Mouse (Mus musculus) frontal cortex, adult (tissue): ENCODE measurements around the gene Hkdc1.
"Not testable (repeated sequence)": the region's sequence is repeated elsewhere in the genome, so short reads cannot be mapped to it uniquely, and the experiment has no call there.

ENCODE experiments used
- ATAC-seq: cut with Nextera tagmentation; 2 replicates; pipeline ENCODE4 v1.9.2; 2017; ENCODE audit warnings: mild to moderate bottlenecking, moderate library complexity, mixed read lengths; ENCODE audit not compliant: low TSS enrichment

Gene Hkdc1

DNA sequence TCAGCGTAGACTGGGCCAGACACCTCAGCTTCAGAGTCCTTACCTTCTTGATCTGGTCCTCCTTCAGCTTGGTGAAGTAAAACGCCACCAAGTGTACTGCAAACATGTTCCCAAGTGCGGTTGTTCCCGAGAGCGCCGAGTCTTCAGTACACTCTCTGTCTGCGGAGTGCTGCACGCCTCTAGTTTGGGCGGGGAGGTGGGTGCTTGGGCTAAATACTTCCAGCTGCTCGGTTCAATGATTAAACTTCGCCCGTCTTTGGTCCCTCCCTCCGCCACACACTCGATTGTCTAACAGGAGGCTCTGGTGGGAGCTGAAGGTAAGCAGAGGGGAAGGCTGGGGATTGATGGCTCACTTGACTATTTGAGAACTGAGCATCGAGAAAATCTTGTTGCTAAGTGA is at the start of gene Hkdc1:
Gene Hkdc1 (minus strand): TSS at position 237 of the 400 bp plus-strand sequence.
- no peak for ATAC-seq

DNA sequence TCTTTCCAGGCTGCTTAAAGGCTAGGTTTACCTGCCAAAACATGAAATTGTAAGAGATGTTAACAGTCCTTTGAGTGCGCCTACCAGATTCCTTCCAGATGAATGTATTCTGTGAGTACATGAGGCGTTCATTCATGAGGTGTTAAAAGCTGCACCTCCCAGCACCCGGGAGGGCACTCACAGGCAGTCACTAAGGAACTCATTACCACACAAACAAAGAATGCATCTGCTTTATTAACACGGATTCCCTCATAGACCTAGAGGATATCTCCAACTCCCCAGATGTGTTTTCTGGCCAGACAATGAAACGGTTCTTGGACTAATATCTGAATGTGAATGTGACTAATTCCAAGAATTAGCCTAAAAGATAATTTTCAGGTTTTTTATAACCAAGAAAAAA is 48.8 kb upstream of the Hkdc1 start:
- ATAC-seq: no peak

DNA sequence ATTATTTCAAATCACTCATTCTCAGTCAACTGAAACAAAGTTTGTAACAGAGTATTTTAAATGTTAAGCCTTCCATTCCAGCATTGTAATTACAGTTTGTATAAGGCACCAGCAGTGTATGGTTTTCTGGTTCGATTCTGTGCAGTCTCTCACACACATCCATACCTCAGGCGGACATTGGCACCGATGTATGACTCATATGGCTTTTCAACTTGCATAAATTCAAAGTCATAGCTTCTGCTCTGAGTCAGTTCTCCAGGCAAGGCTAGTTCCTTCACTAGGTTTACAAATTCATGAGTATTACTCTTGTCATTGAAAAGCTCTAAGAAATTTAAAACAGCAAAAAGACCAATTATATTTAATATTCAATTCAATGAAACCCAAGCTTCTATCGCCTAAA is 47.4 kb upstream of the Hkdc1 start:
- no peak for ATAC-seq

DNA sequence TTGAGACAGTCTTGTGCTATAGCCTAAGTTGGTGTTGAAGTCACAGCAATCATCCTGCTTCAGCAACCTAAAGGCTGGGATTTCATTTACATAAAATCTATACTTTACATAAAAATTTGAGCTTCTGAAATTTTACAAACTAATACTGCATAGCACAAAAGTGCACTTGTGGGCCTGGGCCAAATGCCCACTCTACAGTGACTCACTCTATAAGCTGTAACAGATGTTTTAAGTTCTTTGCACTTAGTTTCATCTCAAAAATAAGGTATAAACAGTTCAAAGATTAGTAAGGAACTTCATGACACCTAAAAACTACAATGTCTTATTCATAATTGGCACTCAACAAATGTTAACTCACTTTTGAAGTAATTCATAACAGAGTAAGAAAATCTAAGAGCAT is 39.0 kb upstream of the Hkdc1 start:
- ATAC-seq: no peak

DNA sequence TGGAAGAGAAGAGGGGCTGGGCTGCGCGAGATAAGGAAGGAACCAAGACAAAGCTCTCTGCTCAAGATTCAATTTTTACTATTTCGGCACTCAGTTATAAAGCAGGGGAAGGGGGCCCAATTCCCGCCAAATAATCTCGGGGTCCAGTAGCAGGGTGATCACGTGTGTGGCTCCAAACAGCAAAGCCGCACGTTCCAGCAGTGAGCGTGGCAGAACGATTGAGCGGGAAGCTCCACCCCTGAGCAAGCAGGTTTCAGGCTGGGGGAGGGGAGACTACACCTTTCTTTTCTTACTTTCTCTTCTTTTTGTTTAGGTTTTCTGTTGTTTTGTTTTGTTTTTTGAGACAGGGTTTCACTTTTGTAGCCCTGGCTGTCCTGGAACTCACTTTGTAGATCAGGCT is 29.7 kb upstream of the Hkdc1 start:
- not testable (repeated sequence) for ATAC-seq

DNA sequence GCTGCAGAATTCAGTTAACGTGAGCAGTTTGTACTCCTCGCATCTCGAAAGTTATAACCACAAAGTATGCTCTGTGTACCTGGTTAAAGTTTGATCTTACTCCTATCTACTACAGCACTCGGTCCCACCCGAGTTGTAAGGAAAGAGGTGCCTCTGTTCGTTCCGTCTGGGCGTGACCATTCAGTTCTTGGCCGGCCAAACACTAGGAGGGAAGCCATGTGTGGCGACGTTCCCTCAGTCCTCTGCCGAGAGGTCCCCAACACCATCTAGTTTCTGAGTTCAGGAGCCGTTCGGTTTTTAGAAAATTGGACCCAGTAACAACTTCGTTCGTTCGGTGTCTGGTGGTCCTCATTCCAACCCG is 28.0 kb upstream of the Hkdc1 start:
- no peak for ATAC-seq

DNA sequence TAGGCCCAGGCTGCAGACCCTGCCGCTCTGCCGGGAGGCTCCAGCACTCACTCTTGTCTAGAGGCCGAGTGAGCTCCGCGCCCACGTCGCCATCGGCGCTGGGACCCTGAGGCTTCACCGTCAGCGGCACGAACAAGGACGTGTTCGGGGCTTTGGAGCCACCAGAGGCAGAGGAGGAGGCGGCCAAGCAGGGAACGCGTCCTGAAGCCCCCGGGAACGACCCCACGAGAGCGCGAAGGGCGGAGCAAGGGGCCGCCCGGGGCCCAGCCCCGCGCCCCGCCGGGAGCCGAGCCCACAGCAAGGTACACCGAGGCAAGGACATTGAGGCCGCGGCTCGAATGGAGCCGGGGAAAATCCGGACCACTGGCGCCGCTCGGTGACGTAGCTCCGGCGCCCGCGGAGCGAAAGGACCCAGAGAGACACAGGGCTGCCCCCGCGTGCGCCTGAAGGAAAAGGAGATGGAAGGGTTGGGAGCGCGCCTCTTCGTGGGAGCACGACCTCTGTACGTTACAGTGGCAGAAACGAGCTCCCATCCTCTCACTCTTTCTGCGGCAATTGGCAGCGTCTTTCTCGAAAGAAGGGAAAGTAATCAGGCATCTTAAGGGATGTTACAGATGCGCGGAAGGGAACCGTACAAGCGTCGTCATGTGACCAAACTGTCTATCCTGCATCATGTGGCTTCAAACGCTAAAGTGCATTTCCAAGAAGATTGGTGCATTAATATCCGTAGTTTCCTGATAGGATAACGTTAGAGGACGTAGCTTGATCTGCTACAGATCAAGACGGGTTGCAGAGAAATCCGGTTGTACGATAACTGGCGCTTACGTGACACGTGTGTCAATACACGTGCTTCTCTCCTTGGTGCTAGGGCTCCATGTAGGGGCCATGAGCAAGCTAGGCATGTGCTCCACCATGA is 27.3 kb upstream of the Hkdc1 start, which contains the start of the genes 4930507D05Rik and Supv3l1:
Gene 4930507D05Rik (plus strand): TSS at position 126 of the 916 bp plus-strand sequence.
Gene Supv3l1 (minus strand): TSS at position 375 of the 916 bp plus-strand sequence.
- peak; percentile 87 for ATAC-seq

DNA sequence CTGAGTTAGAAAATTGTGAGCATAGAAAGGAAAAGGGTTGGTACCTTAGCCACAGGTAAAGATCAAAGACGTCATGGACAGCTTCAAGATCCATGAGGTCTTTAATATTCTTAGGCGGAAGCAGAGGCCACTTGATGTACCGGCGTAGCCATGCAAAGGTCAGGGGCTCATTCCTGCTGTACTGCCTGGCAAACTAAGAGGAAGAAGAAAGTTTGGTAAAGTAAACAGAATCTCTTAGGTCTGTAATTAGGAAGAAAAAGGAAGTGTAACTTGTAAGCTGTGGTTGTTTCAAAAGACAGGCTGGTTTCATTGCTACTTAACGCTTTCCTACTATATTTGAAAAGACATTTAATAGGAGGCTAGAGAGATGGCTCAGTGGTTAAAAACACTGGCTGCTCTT is 8.1 kb upstream of the Hkdc1 start:
- no peak for ATAC-seq

DNA sequence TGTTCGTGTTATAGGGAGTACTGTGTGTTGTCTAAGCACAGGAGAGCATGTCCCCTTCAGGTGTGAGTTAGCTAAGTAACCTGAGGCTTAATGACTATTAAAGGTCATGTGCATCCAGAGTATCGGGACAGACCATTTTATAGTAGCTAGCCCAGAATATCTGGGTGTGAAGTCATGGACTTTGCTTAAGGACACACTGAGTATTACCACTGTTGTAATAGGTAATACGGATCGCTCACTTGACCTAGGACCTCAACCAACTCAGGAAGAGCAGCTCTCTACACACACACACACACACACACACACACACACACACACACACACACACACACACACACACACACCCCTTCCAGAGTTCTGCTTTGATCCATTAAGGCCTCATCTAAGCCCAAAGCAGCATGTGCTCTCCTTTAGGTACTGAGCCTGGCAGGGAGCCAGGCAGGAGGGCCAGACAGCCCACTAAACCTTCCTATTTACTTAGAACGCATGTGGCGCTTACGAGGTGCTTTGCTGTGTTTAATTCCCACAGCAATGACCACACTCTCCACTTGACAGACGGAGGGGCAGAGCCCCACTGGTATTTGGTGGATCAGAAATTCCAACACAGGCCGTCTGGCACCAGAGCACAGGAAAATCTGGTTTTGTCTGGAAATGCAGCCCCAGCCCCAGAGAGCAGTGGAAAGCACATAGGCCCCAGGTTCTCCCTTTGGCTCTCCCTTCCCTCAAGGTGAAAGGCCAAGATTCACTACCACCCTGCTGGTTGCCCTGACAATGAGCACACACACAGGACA is 3.0 kb upstream of the Hkdc1 start:
- ATAC-seq: no peak

DNA sequence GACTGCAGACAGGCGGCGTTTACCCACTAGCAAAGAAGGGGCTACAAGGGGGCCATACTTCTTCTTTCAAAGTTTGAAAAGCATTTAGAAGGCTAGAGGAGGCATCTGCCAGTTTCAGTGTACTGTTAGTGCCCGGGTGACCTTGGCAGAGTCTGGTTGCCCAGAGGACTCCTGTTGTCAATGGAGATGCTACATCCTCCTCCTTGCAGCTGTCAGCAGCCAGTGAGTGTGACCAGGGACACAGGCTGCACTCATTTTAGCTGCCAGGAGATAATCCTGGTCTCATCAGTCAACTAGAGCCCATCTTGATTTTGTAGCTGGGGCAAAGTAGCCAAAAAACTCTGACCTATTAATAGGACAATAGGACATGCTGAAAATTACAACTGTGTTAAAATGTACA is 1.2 kb downstream of the Hkdc1 start:
- ATAC-seq: no peak

DNA sequence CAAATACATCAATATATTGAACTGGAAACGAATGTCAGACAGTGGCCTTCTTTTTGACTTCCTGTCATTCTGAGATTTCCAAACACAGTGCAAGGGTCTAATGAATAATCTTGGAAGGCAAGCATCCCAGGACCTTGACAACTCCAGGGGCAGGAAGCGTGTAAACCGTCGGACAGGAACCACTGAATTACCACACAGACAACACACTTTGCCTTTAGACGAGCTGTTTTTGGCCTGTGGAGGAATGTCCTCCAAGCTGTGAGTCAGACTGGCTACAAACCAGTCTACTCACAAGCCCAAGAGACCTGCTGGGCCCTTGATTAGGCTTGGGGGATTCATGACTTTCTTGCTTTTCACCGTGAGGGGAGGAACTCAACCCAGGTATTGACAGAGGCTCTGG is 1.9 kb downstream of the Hkdc1 start:
- no peak for ATAC-seq

DNA sequence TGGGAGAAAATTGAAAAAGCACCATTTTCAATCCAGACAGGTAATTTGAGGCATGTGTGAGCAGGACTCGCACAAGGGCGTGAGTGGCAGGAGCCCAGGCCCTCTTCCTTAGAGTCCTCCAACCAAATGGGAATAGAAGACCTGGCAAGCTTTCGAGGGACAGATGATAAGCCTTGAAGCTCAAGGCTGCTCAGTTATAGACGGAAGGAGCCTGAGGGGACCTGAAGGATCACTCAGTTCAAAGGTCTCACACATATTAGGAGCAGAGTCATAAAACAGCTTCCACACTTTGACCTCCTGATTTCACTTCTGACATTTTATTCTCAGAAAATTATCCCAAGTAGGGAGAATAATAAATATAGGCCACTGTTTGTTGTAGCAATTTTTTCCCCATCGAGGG is 2.9 kb downstream of the Hkdc1 start:
- no peak for ATAC-seq

DNA sequence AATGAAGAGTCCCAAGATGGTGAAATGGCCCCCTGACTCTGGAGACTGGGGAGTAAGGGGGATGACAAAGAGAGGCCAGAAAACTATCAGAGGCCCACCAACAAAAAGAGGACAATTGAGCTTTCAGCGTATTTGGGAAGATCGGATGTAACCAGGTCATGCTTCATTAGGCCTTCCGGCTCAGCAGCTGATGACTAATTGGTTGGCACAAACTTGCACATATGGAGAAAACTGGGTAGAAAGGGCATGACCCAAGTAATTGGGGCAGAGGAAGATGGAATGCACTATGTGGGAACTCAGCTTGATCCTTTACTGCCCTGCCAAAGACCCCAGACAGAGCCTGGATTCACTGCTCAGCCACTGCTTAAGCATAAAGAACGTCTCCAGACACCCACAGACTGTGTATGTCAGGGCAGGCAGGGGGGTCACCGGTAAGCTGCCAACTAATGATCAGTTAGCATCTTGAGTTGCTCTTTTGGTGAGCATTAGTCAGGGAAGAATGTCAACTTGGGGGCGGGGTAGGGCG is 3.4 kb downstream of the Hkdc1 start:
- no peak for ATAC-seq

DNA sequence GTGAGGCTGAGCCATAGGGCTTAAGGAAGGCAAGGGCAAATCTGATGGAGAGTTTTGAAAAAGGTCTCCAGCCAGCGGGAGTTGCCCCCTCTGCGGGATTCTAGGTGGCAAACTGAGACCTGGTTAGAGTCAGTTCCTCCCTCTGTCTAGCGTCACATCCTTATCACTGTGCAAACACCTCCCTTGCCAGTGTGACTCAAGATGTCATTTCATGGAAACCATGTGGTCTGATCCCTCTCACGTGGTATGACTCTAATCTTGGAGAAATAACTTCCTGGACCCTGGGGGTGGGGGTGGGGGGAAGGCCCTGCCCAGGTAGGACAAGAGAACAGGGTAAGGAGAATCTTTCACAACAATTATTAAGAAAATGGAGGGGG is 8.7 kb downstream of the Hkdc1 start:
- ATAC-seq: no peak

DNA sequence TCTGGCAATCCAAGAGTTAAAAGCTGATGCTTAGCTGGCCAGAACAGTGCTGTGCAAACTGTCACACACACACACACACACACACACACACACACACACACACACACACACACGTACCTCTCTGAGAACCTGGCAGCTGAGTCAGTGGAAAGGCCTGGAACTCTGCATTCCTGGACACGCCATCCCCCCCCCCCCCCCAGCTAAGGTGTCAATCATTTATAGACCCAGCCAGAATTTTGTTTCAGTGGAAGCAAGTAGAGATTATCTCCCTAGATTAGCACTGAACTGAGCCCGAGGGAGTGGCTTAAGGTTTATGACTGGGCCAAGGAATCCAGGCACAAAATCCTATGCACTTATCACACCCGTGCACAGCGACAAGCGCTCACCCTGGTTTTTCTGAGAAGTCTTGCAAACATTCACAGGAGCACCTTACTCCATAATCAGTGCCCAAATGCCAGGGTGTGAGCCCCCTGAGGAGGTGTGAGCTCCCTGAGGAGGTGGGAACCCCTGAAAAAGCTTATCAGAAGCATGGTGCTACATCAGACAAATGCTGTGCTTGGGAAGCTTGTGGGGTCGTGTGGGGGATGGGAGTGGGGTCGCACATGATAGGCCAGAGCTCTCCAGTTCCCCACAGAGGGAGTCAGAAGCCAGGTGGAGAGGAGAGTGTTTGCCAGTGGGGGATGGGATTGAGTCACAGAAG is 9.2 kb downstream of the Hkdc1 start:
- 0 out of 2 replicates have a peak, but pooled peaks have one; percentile 6 for ATAC-seq

DNA sequence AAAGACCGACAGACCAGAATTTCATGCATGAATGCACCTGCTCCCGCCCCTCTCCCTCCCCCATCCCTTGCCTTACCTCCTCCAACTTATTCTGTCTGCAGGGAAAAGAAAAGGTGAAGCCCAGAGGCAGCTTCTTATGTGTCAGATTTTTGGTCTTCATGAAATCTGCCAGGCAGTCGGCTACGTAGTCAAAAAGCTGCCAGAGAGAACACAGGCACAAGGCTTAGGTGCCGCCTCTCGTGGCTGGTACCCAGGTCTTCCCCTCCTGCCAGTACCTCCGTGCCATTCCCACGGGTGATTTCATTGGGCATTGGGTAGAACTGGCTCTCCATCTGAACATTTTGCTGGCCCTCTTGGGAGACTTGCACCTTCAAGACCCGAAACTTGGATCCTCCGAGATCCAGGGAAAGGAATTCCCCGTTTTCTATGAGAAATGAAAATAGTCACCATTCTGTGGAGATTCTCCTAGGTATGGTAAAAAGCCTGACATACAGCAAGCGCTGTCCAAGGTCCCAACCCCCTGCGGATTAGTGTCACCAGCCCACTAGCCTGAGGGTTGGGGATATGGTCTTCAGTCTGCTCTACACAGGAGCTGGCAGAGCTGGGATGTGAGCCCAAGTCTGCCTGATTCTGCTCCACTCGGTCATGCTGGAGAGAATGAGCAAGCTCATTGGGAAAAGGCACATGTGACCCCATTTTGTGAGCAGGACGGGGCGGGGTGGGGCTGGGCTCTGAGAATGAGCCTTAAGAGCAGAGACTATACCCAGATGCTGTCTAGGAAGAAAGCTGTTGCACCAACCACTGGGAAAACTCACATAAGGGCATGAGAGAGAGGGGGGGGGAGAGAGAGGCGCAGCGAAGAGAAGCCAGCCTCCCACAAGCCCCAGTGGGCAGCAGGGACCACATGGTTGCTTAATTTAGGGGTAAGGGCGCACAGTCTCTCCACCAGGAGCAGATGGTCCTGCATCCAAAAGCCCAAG is 10.6 kb downstream of the Hkdc1 start:
- ATAC-seq: peak; percentile 75

DNA sequence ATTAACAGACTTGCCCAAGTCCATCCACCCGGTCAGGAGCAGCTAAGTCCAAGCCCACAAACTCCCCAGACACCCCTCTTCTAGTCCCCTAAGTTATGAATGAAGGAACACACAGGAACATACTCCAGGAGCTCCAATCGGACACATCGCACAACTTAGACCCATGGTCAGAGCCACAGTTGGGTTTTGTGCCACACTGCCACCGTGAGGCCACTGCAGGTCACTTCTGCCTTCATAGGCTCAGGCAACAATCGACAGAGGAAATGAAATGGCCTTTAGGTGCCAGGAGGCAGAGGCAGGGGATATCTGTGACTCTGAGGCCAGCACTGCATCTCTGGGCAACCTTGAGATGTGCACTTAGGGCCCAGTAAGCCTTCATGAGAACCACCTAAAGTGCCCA is 11.3 kb downstream of the Hkdc1 start:
- peak; percentile 57 for ATAC-seq

DNA sequence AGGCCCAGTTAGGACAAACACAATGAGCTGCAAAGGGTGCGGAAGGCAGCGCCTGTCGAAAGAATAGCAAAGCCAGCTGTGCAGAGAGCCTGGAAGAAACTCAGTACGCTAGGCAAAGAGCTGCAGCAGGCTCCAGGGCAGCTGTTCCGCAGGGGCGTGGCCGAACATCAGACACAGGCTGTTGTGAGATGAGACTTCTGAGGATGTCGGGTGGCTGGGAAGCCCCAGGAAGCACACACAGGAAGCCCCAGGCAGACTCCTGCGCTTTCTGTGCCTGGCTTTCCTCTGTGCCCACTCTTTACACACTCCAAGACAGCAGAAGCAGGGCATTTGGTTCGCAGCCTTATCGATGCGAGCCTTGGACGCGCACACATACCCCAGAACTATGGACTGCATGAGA is 17.4 kb downstream of the Hkdc1 start:
- no peak for ATAC-seq

DNA sequence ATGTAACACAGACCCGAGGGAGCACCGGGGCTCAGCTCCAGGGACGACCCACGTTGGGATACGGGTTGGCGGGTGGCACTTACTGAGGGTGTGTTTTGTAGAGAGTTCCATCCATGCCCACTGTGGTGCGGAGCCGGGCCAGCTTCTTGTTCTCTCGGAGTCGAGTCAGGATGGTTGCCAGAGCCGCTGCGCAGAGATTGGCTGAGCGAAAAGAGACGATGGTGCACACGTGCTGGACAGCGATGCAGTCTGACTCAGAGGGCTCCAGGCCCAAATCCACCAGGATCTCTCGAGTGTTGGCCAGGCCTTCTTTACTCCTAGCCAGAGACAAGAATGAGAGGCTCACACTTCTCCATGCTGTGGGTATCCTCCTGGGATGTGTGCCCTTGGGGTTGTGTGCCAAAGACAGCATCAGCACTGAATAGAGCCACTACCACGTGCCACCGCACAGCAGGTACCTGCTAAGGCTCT is 20.6 kb downstream of the Hkdc1 start:
- ATAC-seq: peak; percentile 56; the same call in 1 of the 2 replicates

DNA sequence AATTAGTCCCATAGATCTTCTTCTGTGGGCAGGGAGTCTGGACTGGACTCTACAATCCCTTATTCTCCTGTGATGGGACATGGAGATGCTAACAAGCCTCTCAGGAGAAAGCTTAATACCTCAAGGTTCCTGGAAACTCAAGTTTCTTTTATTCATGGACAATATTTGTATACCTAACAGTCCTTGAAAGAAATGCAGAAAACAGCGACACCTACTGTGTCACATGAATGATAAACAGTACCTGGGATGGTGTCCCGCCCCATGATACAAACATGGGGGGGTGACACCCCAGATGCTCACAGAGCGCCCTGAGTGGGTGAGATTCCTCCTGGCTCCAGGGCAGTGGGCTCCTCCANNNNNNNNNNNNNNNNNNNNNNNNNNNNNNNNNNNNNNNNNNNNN is 39.3 kb downstream of the Hkdc1 start:
- no peak for ATAC-seq

DNA sequence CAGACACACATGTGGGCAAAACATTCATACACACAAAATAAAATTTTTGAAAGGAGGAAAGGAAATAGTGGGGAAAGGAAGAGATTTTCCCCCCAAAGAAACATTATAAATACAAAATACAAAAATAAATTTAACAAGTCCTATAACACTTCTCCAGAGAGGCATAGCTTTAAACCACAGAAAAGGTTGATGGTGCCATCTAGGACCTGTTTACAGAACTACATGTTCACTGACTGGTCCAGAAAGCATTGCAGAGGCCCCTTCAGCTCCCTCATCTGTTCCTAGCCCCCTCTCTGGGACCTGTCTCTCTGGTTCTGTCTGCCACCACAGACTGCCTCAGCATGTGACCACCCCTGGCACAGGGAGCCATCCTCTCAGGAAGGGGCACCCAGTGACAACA is 41.4 kb downstream of the Hkdc1 start:
- no peak for ATAC-seq
